Mouse (Mus musculus) ES-E14 (cell line): ENCODE measurements around the gene Itsn1.

ENCODE experiments used
- CHD2 ChIP-seq: IDR thresholded peaks from 2 replicates; pipeline ENCODE4 v1.6.1; 2014; ENCODE audit warnings: mild to moderate bottlenecking, low read depth, low read length, inconsistent platforms
- HCFC1 ChIP-seq: IDR thresholded peaks from 2 replicates; pipeline ENCODE4 v1.6.1; 2012; ENCODE audit warnings: low read length, inconsistent platforms, borderline replicate concordance; ENCODE audit not compliant: insufficient read depth
- ZNF384 ChIP-seq: IDR thresholded peaks from 2 replicates; pipeline ENCODE4 v1.6.1; 2012; ENCODE audit warnings: low read depth, low read length, inconsistent platforms

DNA sequence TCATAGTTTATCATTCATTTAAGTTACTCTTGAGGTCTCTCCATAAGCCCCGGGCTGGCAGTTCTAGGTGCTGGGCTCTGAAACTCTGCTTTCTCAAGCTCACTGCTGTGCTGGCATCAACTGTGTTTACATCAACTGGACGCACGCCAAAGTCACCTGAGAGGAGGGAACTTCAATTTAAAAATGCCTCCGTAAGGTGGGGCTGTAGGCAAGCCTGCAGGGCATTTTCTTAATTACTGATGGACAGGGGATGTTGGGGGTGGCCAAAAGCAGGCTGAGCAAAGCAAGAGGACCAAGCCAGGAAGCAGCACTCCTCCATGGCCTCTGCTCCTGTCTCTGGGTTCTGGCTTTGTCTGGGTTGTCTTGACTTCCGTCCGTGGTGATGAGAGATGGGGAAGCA, 211.6 kb downstream of the Itsn1 start:
- TF ChIP-seq HCFC1, result no peak
- TF ChIP-seq CHD2, result no peak
- TF ChIP-seq ZNF384, result no peak
